Mouse (Mus musculus) spleen, postnatal 14 days (tissue): ENCODE measurements around the gene Ecm1.

Source experiments
- DNase-seq, 2 experiments: peaks; one replicate each; pipeline ENCODE4 v3.0.0; 2021 to 2022; ENCODE audit warnings: low spot score in 2 of 2

The Ecm1 gene

GRCm38 (mm10) chr3:95739353-95740104, at the start of gene Ecm1:
TSS of gene Ecm1 (minus strand) at chr3:95739569.
- DNase-seq: no peak

- DNase-seq: no peak
Measured at GRCm38 (mm10) chr3:95785501-95785900, 46.1 kb upstream of the Ecm1 start.

GRCm38 (mm10) chr3:95771985-95772384, 32.6 kb upstream of the Ecm1 start:
- DNase-seq: peak in 1 of 2 experiments; percentile 16

GRCm38 (mm10) chr3:95765534-95765933, 26.2 kb upstream of the Ecm1 start:
- no peak for DNase-seq

GRCm38 (mm10) chr3:95763811-95764210, 24.4 kb upstream of the Ecm1 start:
- DNase-seq: no peak

- no peak for DNase-seq
Measured at GRCm38 (mm10) chr3:95762961-95763360, 23.6 kb upstream of the Ecm1 start.

- no peak for DNase-seq
Measured at GRCm38 (mm10) chr3:95761771-95762170, 22.4 kb upstream of the Ecm1 start.

- DNase-seq: no peak
Measured at GRCm38 (mm10) chr3:95760656-95761055, 21.3 kb upstream of the Ecm1 start.

GRCm38 (mm10) chr3:95760106-95760505, 20.7 kb upstream of the Ecm1 start, which contains the start of gene Tars2:
TSS of gene Tars2 (minus strand) at chr3:95760206.
- no peak for DNase-seq

- DNase-seq: no peak
Measured at GRCm38 (mm10) chr3:95758467-95759218, 19.3 kb upstream of the Ecm1 start.

GRCm38 (mm10) chr3:95756808-95757207, 17.4 kb upstream of the Ecm1 start:
- no peak for DNase-seq

- DNase-seq: peak; percentile 77 to 82
Measured at GRCm38 (mm10) chr3:95754345-95755206, 15.2 kb upstream of the Ecm1 start.

- no peak for DNase-seq
Measured at GRCm38 (mm10) chr3:95752935-95753334, 13.6 kb upstream of the Ecm1 start.

- DNase-seq: no peak
Measured at GRCm38 (mm10) chr3:95740406-95740805, 1.0 kb upstream of the Ecm1 start.

GRCm38 (mm10) chr3:95735071-95735670, 4.2 kb downstream of the Ecm1 start:
- no peak for DNase-seq

GRCm38 (mm10) chr3:95734092-95734702, 5.2 kb downstream of the Ecm1 start:
- no peak for DNase-seq

GRCm38 (mm10) chr3:95732744-95733521, 6.4 kb downstream of the Ecm1 start:
- no peak for DNase-seq

GRCm38 (mm10) chr3:95732297-95732696, 7.1 kb downstream of the Ecm1 start:
- DNase-seq: no peak

GRCm38 (mm10) chr3:95731802-95732201, 7.6 kb downstream of the Ecm1 start:
- no peak for DNase-seq

GRCm38 (mm10) chr3:95730431-95730830, 8.9 kb downstream of the Ecm1 start:
- no peak for DNase-seq
